Mouse (Mus musculus): ENCODE measurements at regions not wholly inside any gene's neighbourhood (a gene's known extent, or its start where the extent isn't known, plus 50 kb on each side); places are given as distances from the start of the nearest gene placed in this dataset.

DNA sequence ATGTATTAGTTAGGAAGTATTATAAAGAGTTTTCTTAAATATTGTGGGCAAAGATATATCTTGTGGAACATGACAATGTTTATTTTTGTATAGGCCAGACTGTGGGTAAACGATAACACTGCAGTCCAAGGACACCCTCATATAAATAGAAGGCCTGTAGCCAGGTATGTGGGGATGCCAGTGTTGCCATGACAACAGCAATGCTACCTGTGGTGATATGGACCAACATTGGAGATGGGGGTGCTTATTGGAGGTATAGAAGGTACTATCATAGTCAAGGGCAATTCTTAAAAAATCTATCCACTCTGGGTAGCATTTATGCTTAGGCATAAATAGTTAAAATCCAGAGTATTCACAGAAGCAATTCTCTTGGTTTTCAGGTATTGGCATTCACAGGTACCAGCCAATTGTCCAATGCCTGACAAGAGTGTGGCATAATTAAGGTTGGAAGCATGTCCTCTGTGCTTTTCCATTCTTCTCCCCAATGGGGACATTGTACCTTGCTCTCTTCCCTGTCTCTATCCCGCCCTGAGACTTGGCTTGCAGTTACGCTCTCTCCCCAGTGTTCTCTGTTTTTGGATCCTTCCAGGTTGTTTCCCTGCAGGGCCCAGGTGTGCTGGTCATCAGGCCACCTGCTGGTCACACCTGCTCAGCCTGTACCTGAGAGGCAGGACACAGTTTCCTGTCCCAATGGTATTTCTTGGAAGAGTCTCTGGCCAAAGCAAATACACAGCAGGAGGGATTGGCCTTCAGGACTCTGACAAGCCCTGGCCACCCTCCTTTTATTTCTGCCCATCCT is 146.1 kb upstream of the Astn2 start:
- H3K27ac ChIP-seq (ENCODE audit: low read length) = no peak overlapping the region
- no peak for ATAC-seq (ENCODE audit: insufficient read depth, low FRiP score)
- H3K4me3 ChIP-seq (replicated peaks; ENCODE audit: low read length) = no peak overlapping the region
- no peaks in the 10 kb centered on the region for H3K36me3 ChIP-seq (ENCODE audit: control insufficient read depth, insufficient read depth, low read length)
- no peaks in the 10 kb centered on the region for H3K27me3 ChIP-seq (ENCODE audit: control insufficient read depth, insufficient read depth, low read length)
- no peak overlapping the region for H3K4me2 ChIP-seq (ENCODE audit: low read depth, low read length)
- no peak overlapping the region for H3K9ac ChIP-seq (ENCODE audit: low read length)
- 57% methylated on average over 3 of the region's 3 CpGs for WGBS
- no peaks in the 10 kb centered on the region for H3K9me3 ChIP-seq (replicated peaks; ENCODE audit: control insufficient read depth, low read length)
- H3K4me1 ChIP-seq (ENCODE audit: control insufficient read depth, insufficient read depth, low read length) = no peaks in the 10 kb centered on the region

DNA sequence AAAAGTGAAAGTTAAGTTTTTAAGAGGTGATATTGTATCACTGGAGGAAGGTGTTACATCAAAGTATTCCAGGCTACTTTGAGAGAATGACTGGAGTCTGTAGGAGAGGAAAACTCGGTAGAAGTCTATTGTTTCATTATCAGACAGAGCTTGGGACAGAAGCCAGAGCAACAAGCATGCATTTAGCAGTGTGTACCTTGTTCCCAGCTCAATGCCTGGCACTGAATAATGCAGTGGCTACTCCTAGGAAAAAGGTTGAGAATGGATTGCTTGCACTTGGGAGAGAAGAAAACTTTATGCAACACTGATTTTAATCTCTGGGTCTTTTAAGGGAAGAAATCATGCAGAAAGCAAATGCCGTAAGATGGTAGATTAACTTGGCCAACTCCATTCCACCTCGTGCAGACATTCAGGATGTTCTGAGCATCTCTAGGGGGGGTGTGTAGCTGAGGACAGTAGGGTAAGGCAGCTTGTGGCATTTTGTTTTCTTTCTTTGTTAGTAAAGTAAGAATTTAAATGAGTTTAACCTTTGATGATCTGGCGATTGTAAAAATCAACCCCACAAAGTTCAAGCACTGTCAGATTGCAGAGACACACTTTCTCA is 138.5 kb upstream of the Astn2 start:
- Histone ChIP-seq H3K27me3 (ENCODE audit: control insufficient read depth, insufficient read depth, low read length) (no peaks in the 10 kb centered on the region), H3K27ac (ENCODE audit: low read length) (no peak overlapping the region), H3K9ac (ENCODE audit: low read length) (no peak overlapping the region), H3K4me1 (ENCODE audit: control insufficient read depth, insufficient read depth, low read length) (no peaks in the 10 kb centered on the region), H3K4me3 (replicated peaks; ENCODE audit: low read length) (no peak overlapping the region), H3K36me3 (ENCODE audit: control insufficient read depth, insufficient read depth, low read length) (no peaks in the 10 kb centered on the region), H3K9me3 (replicated peaks; ENCODE audit: control insufficient read depth, low read length) (no peaks in the 10 kb centered on the region), H3K4me2 (ENCODE audit: low read depth, low read length) (no peak overlapping the region)
- ATAC-seq (ENCODE audit: insufficient read depth, low FRiP score) = no peak
- 61% methylated on average over 4 of the region's 4 CpGs for WGBS

DNA sequence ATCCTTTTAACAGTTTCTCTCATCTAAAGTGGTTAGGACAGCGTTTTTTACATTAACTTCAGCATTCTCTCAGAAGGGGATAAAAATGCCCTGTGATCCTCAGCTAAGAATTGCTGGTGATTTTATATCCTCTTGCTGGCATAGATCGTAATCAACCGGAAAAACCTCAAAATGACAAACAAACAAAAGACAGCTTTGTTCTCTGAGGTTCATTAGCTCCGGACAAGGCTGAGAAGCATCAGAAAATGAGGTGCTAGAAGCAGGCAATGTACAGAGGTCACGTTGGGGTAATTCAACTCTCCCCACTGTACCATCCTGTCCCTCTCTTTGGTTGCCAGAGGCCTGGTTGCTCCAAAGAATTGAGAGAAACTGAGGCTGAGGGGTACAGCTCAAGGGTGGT is 120.0 kb upstream of the Astn2 start:
- WGBS = 66% methylated on average over 5 of the region's 5 CpGs
- Histone ChIP-seq H3K27me3 (ENCODE audit: control insufficient read depth, insufficient read depth, low read length) (no peaks in the 10 kb centered on the region), H3K27ac (ENCODE audit: low read length) (no peak overlapping the region), H3K4me3 (replicated peaks; ENCODE audit: low read length) (no peak overlapping the region), H3K9me3 (replicated peaks; ENCODE audit: control insufficient read depth, low read length) (no peaks in the 10 kb centered on the region), H3K9ac (ENCODE audit: low read length) (no peak overlapping the region), H3K4me1 (ENCODE audit: control insufficient read depth, insufficient read depth, low read length) (no peaks in the 10 kb centered on the region), H3K36me3 (ENCODE audit: control insufficient read depth, insufficient read depth, low read length) (no peaks in the 10 kb centered on the region), H3K4me2 (ENCODE audit: low read depth, low read length) (no peak overlapping the region)
- ATAC-seq (ENCODE audit: insufficient read depth, low FRiP score) = no peak

DNA sequence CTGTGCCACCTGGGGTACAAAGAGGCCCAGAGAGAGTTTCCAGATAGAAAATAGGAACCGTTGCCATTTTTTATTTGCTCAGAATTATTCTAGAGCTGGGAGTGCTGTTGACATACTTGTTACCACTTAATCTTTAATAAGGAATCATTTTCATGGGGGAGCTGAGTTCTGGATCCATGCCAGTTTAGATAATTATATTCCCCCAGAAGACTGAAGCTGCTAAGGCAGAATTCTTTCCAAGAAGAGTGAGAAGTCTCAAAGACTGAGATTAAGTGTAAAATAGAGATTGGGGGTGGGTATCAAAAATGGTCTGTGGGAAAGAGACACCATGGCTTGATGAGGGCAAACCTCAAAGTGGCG is 119.5 kb upstream of the Astn2 start:
- Histone ChIP-seq H3K36me3 (ENCODE audit: control insufficient read depth, insufficient read depth, low read length) (no peaks in the 10 kb centered on the region), H3K4me2 (ENCODE audit: low read depth, low read length) (no peak overlapping the region), H3K9me3 (replicated peaks; ENCODE audit: control insufficient read depth, low read length) (no peaks in the 10 kb centered on the region), H3K27me3 (ENCODE audit: control insufficient read depth, insufficient read depth, low read length) (no peaks in the 10 kb centered on the region), H3K4me3 (replicated peaks; ENCODE audit: low read length) (no peak overlapping the region), H3K4me1 (ENCODE audit: control insufficient read depth, insufficient read depth, low read length) (no peaks in the 10 kb centered on the region), H3K27ac (ENCODE audit: low read length) (no peak overlapping the region), H3K9ac (ENCODE audit: low read length) (no peak overlapping the region)
- ATAC-seq (ENCODE audit: insufficient read depth, low FRiP score) = no peak
- WGBS = 74% methylated on average over 2 of the region's 2 CpGs

DNA sequence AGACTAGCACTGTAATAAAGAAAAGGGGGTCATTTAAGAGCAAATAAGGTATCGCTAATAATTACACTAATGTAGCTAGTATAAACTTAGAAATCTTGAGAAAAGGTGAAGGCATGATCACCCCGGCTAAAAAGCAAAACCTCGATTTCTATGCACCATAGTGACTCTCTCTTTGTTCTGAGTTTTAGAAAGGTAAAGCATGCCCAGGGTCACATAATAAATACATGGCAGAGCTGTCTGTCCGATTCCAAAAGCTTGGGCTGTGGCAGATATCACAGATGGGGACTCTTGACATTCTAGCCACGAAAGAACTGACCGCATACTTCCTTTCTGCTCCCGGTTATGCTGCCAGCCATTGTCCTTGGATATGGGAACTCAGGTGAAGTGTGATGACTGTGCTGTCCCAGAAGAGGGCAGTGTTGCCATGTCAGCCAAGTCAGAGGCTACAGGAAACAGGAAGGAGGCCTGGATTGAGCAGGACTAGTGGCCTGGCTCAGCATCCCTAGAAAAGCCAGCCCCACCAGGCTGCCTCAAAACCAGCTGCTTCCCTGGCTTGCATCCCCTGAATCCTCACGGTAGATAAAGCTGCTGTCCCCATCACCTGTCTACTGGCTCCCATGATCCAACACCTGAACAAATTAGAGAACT is 119.0 kb upstream of the Astn2 start:
- no peaks in the 10 kb centered on the region for H3K36me3 ChIP-seq (ENCODE audit: control insufficient read depth, insufficient read depth, low read length)
- 46% methylated on average over 8 of the region's 8 CpGs for WGBS
- H3K27me3 ChIP-seq (ENCODE audit: control insufficient read depth, insufficient read depth, low read length) = no peaks in the 10 kb centered on the region
- no peaks in the 10 kb centered on the region for H3K9me3 ChIP-seq (replicated peaks; ENCODE audit: control insufficient read depth, low read length)
- H3K4me1 ChIP-seq (ENCODE audit: control insufficient read depth, insufficient read depth, low read length) = no peaks in the 10 kb centered on the region
- H3K9ac ChIP-seq (ENCODE audit: low read length) = no peak overlapping the region
- no peak overlapping the region for H3K27ac ChIP-seq (ENCODE audit: low read length)
- H3K4me2 ChIP-seq (ENCODE audit: low read depth, low read length) = no peak overlapping the region
- H3K4me3 ChIP-seq (replicated peaks; ENCODE audit: low read length) = no peak overlapping the region
- no peak for ATAC-seq (ENCODE audit: insufficient read depth, low FRiP score)

GRCm38 (mm10) chr4:66522097-66522809 is 117.8 kb upstream of the Astn2 start:
- no peaks in the 10 kb centered on the region for H3K27me3 ChIP-seq (ENCODE audit: control insufficient read depth, insufficient read depth, low read length)
- H3K4me3 ChIP-seq (replicated peaks; ENCODE audit: low read length) = no peak overlapping the region
- no peaks in the 10 kb centered on the region for H3K4me1 ChIP-seq (ENCODE audit: control insufficient read depth, insufficient read depth, low read length)
- no peaks in the 10 kb centered on the region for H3K9me3 ChIP-seq (replicated peaks; ENCODE audit: control insufficient read depth, low read length)
- no peaks in the 10 kb centered on the region for H3K36me3 ChIP-seq (ENCODE audit: control insufficient read depth, insufficient read depth, low read length)
- WGBS = 69% methylated on average over 2 of the region's 2 CpGs
- no peak for ATAC-seq (ENCODE audit: insufficient read depth, low FRiP score)
- no peak overlapping the region for H3K4me2 ChIP-seq (ENCODE audit: low read depth, low read length)
- no peak overlapping the region for H3K9ac ChIP-seq (ENCODE audit: low read length)
- H3K27ac ChIP-seq (ENCODE audit: low read length) = no peak overlapping the region

DNA sequence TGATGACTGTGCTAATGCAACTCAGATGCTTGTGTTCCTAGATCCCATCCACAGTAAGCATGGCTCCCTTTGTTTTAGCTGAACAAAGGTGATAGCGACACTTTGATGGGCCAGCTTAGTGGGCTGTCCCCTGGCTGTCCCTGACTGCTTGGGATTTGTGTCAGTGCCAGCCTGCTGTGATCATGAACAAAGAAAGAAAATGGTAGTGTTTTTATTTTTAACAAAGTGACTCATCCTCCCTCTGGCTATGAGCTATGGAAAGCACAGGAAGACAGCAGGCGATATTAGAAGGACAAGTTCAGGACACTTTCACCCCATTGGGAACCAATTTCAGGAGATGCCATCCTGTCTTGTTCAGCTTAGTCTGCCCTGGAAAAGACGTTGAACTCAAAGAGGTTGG is 116.4 kb upstream of the Astn2 start:
- Histone ChIP-seq H3K9ac (ENCODE audit: low read length) (no peak overlapping the region), H3K4me3 (replicated peaks; ENCODE audit: low read length) (no peak overlapping the region), H3K36me3 (ENCODE audit: control insufficient read depth, insufficient read depth, low read length) (no peaks in the 10 kb centered on the region), H3K9me3 (replicated peaks; ENCODE audit: control insufficient read depth, low read length) (no peaks in the 10 kb centered on the region), H3K4me1 (ENCODE audit: control insufficient read depth, insufficient read depth, low read length) (no peaks in the 10 kb centered on the region), H3K27ac (ENCODE audit: low read length) (no peak overlapping the region), H3K27me3 (ENCODE audit: control insufficient read depth, insufficient read depth, low read length) (no peaks in the 10 kb centered on the region), H3K4me2 (ENCODE audit: low read depth, low read length) (no peak overlapping the region)
- no peak for ATAC-seq (ENCODE audit: insufficient read depth, low FRiP score)
- WGBS = 73% methylated on average over 3 of the region's 3 CpGs

- no peak overlapping the region for H3K9ac ChIP-seq (ENCODE audit: low read length)
- H3K9me3 ChIP-seq (replicated peaks; ENCODE audit: control insufficient read depth, low read length) = no peaks in the 10 kb centered on the region
- no peaks in the 10 kb centered on the region for H3K27me3 ChIP-seq (ENCODE audit: control insufficient read depth, insufficient read depth, low read length)
- ATAC-seq (ENCODE audit: insufficient read depth, low FRiP score) = no peak
- no peaks in the 10 kb centered on the region for H3K4me1 ChIP-seq (ENCODE audit: control insufficient read depth, insufficient read depth, low read length)
- WGBS = 82% methylated on average over 1 of the region's 1 CpGs
- H3K4me2 ChIP-seq (ENCODE audit: low read depth, low read length) = no peak overlapping the region
- no peak overlapping the region for H3K27ac ChIP-seq (ENCODE audit: low read length)
- no peak overlapping the region for H3K4me3 ChIP-seq (replicated peaks; ENCODE audit: low read length)
- no peaks in the 10 kb centered on the region for H3K36me3 ChIP-seq (ENCODE audit: control insufficient read depth, insufficient read depth, low read length)
These were observed 111.4 kb upstream of the Astn2 start for GRCm38 (mm10) chr4:66515815-66516214.

DNA sequence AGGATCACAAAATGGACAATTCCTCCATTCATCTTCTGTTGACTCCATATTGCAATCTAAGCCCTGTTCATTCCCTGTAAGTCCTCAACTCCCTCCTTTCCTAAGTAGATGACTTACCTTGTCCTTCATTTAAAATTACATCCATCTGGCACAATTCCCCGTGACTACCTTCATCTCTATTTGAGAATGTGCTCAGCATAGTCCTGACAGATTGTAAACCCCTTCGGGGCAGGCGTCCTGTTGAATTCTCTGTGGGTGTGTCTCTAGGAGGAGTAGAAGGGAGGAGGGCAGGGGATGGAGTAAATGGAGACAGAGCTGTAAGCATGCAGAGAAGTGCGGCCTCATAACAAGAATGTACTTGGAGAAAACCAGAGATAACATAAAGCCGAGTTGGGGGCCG is 79.1 kb upstream of the Astn2 start:
- H3K27me3 ChIP-seq (ENCODE audit: control insufficient read depth, insufficient read depth, low read length) = no peaks in the 10 kb centered on the region
- 72% methylated on average over 6 of the region's 6 CpGs for WGBS
- H3K4me1 ChIP-seq (ENCODE audit: control insufficient read depth, insufficient read depth, low read length) = 0 out of 2 replicates have a peak, but pooled peaks cover 2% of the 10 kb centered on the region
- no peak overlapping the region for H3K4me2 ChIP-seq (ENCODE audit: low read depth, low read length)
- H3K9me3 ChIP-seq (replicated peaks; ENCODE audit: control insufficient read depth, low read length) = no peaks in the 10 kb centered on the region
- H3K27ac ChIP-seq (ENCODE audit: low read length) = 0 out of 2 replicates have a peak overlapping the region, but pooled peaks have one; percentile 26
- no peaks in the 10 kb centered on the region for H3K36me3 ChIP-seq (ENCODE audit: control insufficient read depth, insufficient read depth, low read length)
- no peak overlapping the region for H3K9ac ChIP-seq (ENCODE audit: low read length)
- no peak overlapping the region for H3K4me3 ChIP-seq (replicated peaks; ENCODE audit: low read length)
- no peak for ATAC-seq (ENCODE audit: insufficient read depth, low FRiP score)
